Mouse (Mus musculus): ENCODE measurements around the gene Gcn1l1.

DNA sequence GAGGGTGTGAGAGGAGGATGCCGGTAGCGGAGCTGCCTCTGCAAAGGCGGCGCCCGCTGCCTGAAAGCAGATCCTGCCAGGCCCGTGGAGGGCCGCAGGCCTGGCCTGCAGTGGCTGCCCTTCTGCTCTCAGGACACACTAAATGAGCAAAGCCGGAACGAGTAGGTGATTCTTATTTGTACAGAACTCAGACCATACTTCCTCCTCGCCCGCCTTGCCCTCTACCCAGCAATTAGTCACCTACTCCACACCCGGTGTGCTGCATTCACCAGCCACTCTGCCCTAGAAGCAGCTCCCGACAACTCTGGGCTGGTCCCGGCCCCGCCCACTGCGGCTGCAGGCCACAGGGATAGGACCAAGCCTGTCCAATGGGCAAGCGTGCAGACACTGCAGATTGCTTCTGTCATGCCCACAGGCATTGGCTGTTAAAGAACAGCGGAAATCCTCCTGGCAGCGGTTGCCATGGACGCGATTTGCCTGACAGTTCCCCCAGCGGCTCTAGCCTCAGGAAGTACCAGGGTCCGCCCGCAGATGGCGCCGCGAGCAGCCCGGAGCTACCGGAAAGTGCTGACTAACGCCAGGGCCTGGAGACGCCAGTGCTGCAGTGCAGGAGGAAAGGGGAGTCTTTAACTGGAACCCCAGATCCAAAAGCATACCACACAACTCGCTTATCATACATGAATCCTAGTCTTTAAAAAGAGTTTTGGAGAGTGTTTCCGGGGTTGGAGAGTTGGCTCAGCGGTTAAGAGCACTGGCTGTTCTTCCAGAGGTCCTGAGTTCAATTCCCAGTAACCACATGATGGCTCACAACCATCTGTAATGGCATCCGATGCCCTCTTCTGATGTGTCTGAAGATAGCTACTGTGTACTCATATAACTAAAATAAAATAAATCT, 87.9 kb downstream of the Gcn1l1 start:
- peak; percentile 99 for TF ChIP-seq CTCF (IDR thresholded peaks at IDR 0.05; ENCODE audit: low read depth)
- TF ChIP-seq EP300 (IDR thresholded peaks at IDR 0.05; ENCODE audit: low read depth), result peak; percentile 23; the same call in 1 of the 2 replicates
